Mouse (Mus musculus) heart, embryonic 14.5 days (tissue): ENCODE measurements around the gene Kirrel3. TPM values are rescaled to one million over a fixed set of nuclear protein-coding genes. Genes with fewer than 3 reads are reported as not detected.

ENCODE experiments used
- ATAC-seq: fragments of 200-750 bp; cut with Nextera tagmentation; 2 replicates; pipeline ENCODE4 v1.8.0; 2017; ENCODE audit warnings: low read depth, moderate TSS enrichment; ENCODE audit not compliant: insufficient number of reproducible peaks, insufficient read depth, low FRiP score
- H3K27ac ChIP-seq, 2 experiments: fragments of 200-500 bp in 1 of 2; fragments of 300-500 bp in 1 of 2; sonication (generic) in 1 of 2; replicated peaks in 1 of 2; 2 replicates each; pipeline ENCODE4 v1.5.1; 2012 to 2014; ENCODE audit warnings: low read depth in 2 of 2, low read length in 2 of 2, control low read depth in 1 of 2, mild to moderate bottlenecking in 1 of 2, mixed read lengths in 1 of 2; ENCODE audit not compliant: control insufficient read depth in 1 of 2, insufficient read depth in 1 of 2
- H3K27me3 ChIP-seq: fragments of 300-500 bp; sonication (generic); 2 replicates; pipeline ENCODE4 v1.6.1; 2014; ENCODE audit warnings: mild to moderate bottlenecking, low read length, control low read depth; ENCODE audit not compliant: control insufficient read depth, insufficient read depth
- H3K36me3 ChIP-seq: fragments of 300-500 bp; sonication (generic); 2 replicates; pipeline ENCODE4 v1.6.1; 2014; ENCODE audit warnings: mild to moderate bottlenecking, control low read depth, low read length, mixed read lengths; ENCODE audit not compliant: control insufficient read depth, insufficient read depth
- H3K4me1 ChIP-seq, 2 experiments: fragments of 200-500 bp in 1 of 2; fragments of 300-500 bp in 1 of 2; sonication (generic) in 1 of 2; 2 replicates each; pipeline ENCODE4 v1.6.1; 2012 to 2014; ENCODE audit warnings: low read length in 2 of 2, control low read depth in 1 of 2, mixed read lengths in 1 of 2; ENCODE audit not compliant: control insufficient read depth in 2 of 2, insufficient read depth in 2 of 2
- H3K4me2 ChIP-seq: fragments of 300-500 bp; sonication (generic); 2 replicates; pipeline ENCODE4 v1.6.1; 2014; ENCODE audit warnings: mild to moderate bottlenecking, low read length
- H3K4me3 ChIP-seq, 2 experiments: fragments of 200-500 bp in 1 of 2; fragments of 300-500 bp in 1 of 2; sonication (generic) in 1 of 2; 2 replicates each; pipeline ENCODE4 v1.5.1; 2012 to 2014; ENCODE audit warnings: low read length in 2 of 2, mild to moderate bottlenecking in 2 of 2, control low read depth in 1 of 2, low read depth in 1 of 2, moderate library complexity in 1 of 2; ENCODE audit not compliant: control insufficient read depth in 1 of 2, insufficient read depth in 1 of 2
- H3K9ac ChIP-seq: fragments of 300-500 bp; sonication (generic); 2 replicates; pipeline ENCODE4 v1.6.1; 2014; ENCODE audit warnings: mild to moderate bottlenecking, low read length
- H3K9me3 ChIP-seq: fragments of 300-500 bp; sonication (generic); 2 replicates; pipeline ENCODE4 v1.6.1; 2016; ENCODE audit warnings: low read length, control low read depth; ENCODE audit not compliant: control insufficient read depth
- WGBS: fragments of 180-500 bp; shearing (Covaris S2); extraction: QIAGEN DNeasy Blood & Tissue Kit; methylation state at CpG from one replicate; pipeline ENCODE4 v1.1.7; 2014; 5-methylcytosine and 5-hydroxymethylcytosine counted together
- polyA plus RNA-seq: library from polyadenylated mRNA; unstranded; fragments of >200 nt; fragmentation: Nextera tagmentation; extraction: Ambion mirVana; gene quantifications from 2 replicates; pipeline ENCODE4 v1.2.1, GENCODE M21; 2014

Gene Kirrel3
- polyA plus RNA-seq, 1 experiment from 2014 or later, result 1.0 TPM

GRCm38 (mm10) chr9:34877799-34878198 lies 392.1 kb downstream of the Kirrel3 start:
- WGBS, result 57% methylated on average over 3 of the region's 3 CpGs
- H3K27me3 ChIP-seq, result no peaks in the 10 kb centered on the region
- no peaks in the 10 kb centered on the region for H3K36me3 ChIP-seq
- H3K4me1 ChIP-seq, result no peaks in the 10 kb centered on the region
- no peak overlapping the region for H3K4me3 ChIP-seq
- no peak overlapping the region for H3K4me2 ChIP-seq
- no peak for ATAC-seq
- no peak overlapping the region for H3K9ac ChIP-seq
- no peaks in the 10 kb centered on the region for H3K9me3 ChIP-seq
- no peak overlapping the region for H3K27ac ChIP-seq

GRCm38 (mm10) chr9:34881750-34882149 lies 396.1 kb downstream of the Kirrel3 start:
- Histone ChIP-seq H3K4me2 (no peak overlapping the region), H3K9ac (no peak overlapping the region), H3K4me1 (no peaks in the 10 kb centered on the region), H3K9me3 (no peaks in the 10 kb centered on the region), H3K36me3 (no peaks in the 10 kb centered on the region), H3K4me3 (no peak overlapping the region), H3K27me3 (no peaks in the 10 kb centered on the region), H3K27ac (no peak overlapping the region)
- ATAC-seq, result no peak
- WGBS, result 29% methylated on average over 5 of the region's 5 CpGs

- no peak for ATAC-seq
- H3K9me3 ChIP-seq, result no peaks in the 10 kb centered on the region
Observed at GRCm38 (mm10) chr9:34882211-34882610, 396.5 kb downstream of the Kirrel3 start.

GRCm38 (mm10) chr9:34883122-34883521 lies 397.4 kb downstream of the Kirrel3 start:
- no peak for ATAC-seq
- Histone ChIP-seq H3K4me3 (no peak overlapping the region), H3K9me3 (no peaks in the 10 kb centered on the region), H3K4me1 (no peaks in the 10 kb centered on the region), H3K9ac (no peak overlapping the region), H3K36me3 (no peaks in the 10 kb centered on the region), H3K4me2 (no peak overlapping the region), H3K27ac (no peak overlapping the region), H3K27me3 (no peaks in the 10 kb centered on the region)
- 30% methylated on average over 4 of the region's 4 CpGs for WGBS

More at GRCm38 (mm10) chr9:34882211-34882610, 396.5 kb downstream of the Kirrel3 start:
- H3K4me3 ChIP-seq, result no peak overlapping the region
- H3K9ac ChIP-seq, result no peak overlapping the region
- no peak overlapping the region for H3K27ac ChIP-seq
- no peaks in the 10 kb centered on the region for H3K27me3 ChIP-seq
- H3K36me3 ChIP-seq, result no peaks in the 10 kb centered on the region
- no peaks in the 10 kb centered on the region for H3K4me1 ChIP-seq
- H3K4me2 ChIP-seq, result no peak overlapping the region
- 49% methylated on average over 2 of the region's 2 CpGs for WGBS

GRCm38 (mm10) chr9:34884325-34884724 lies 398.6 kb downstream of the Kirrel3 start:
- Histone ChIP-seq H3K4me1 (no peaks in the 10 kb centered on the region), H3K9ac (no peak overlapping the region), H3K27me3 (no peaks in the 10 kb centered on the region), H3K36me3 (no peaks in the 10 kb centered on the region), H3K4me2 (no peak overlapping the region), H3K4me3 (no peak overlapping the region), H3K27ac (no peak overlapping the region), H3K9me3 (no peaks in the 10 kb centered on the region)
- no peak for ATAC-seq
- WGBS, result 73% methylated on average over 3 of the region's 3 CpGs

GRCm38 (mm10) chr9:34884942-34885341 lies 399.2 kb downstream of the Kirrel3 start:
- no peak overlapping the region for H3K27ac ChIP-seq
- ATAC-seq, result no peak
- H3K9ac ChIP-seq, result no peak overlapping the region
- H3K4me2 ChIP-seq, result no peak overlapping the region
- no peaks in the 10 kb centered on the region for H3K27me3 ChIP-seq
- 65% methylated on average over 3 of the region's 3 CpGs for WGBS
- H3K9me3 ChIP-seq, result no peaks in the 10 kb centered on the region
- no peak overlapping the region for H3K4me3 ChIP-seq
- no peaks in the 10 kb centered on the region for H3K4me1 ChIP-seq
- H3K36me3 ChIP-seq, result no peaks in the 10 kb centered on the region

GRCm38 (mm10) chr9:34886746-34887145 lies 401.1 kb downstream of the Kirrel3 start:
- Histone ChIP-seq H3K9ac (no peak overlapping the region), H3K27ac (no peak overlapping the region), H3K4me3 (no peak overlapping the region), H3K9me3 (no peaks in the 10 kb centered on the region), H3K36me3 (no peaks in the 10 kb centered on the region), H3K4me2 (no peak overlapping the region), H3K27me3 (no peaks in the 10 kb centered on the region), H3K4me1 (no peaks in the 10 kb centered on the region)
- WGBS, result 36% methylated on average over 5 of the region's 5 CpGs
- ATAC-seq, result no peak

- H3K4me1 ChIP-seq, result no peaks in the 10 kb centered on the region
- H3K27ac ChIP-seq, result no peak overlapping the region
- H3K36me3 ChIP-seq, result no peaks in the 10 kb centered on the region
- no peaks in the 10 kb centered on the region for H3K27me3 ChIP-seq
- ATAC-seq, result no peak
- no peak overlapping the region for H3K4me3 ChIP-seq
- WGBS, result 13% methylated on average over 2 of the region's 2 CpGs
- H3K9me3 ChIP-seq, result no peaks in the 10 kb centered on the region
- no peak overlapping the region for H3K9ac ChIP-seq
- H3K4me2 ChIP-seq, result no peak overlapping the region
Observed at GRCm38 (mm10) chr9:34887196-34887595, 401.5 kb downstream of the Kirrel3 start.
